Mouse (Mus musculus): ENCODE results near the gene Tmx2. TPM values are rescaled to one million over a fixed set of nuclear protein-coding genes. Genes with fewer than 3 reads are reported as not detected.

Gene Tmx2
- total RNA-seq, 1 experiment from 2014 or later: 48.9 TPM

- ATAC-seq (replicated peaks in 1 of 2; ENCODE audit: insufficient read depth in 1 of 2, low FRiP score in 2 of 2, low TSS enrichment in 1 of 2, low read depth in 1 of 2, poor library complexity in 2 of 2, severe bottlenecking in 2 of 2): peak; percentile 89 to 94
These were observed 28.3 kb downstream of the Tmx2 start, which contains the start of gene Ctnnd1 for GRCm38 (mm10) chr2:84650464-84651195. Gene Ctnnd1 (minus strand): TSS chr2:84650765.

GRCm38 (mm10) chr2:84649674-84650073, 29.3 kb downstream of the Tmx2 start:
- ATAC-seq (replicated peaks in 1 of 2; ENCODE audit: insufficient read depth in 1 of 2, low FRiP score in 2 of 2, low TSS enrichment in 1 of 2, low read depth in 1 of 2, poor library complexity in 2 of 2, severe bottlenecking in 2 of 2): peak; percentile 36 to 42; a peak in 1 of 4 replicates

- no peak for ATAC-seq (replicated peaks in 1 of 2; ENCODE audit: insufficient read depth in 1 of 2, low FRiP score in 2 of 2, low TSS enrichment in 1 of 2, low read depth in 1 of 2, poor library complexity in 2 of 2, severe bottlenecking in 2 of 2)
These were observed 30.6 kb downstream of the Tmx2 start for GRCm38 (mm10) chr2:84648369-84648768.

- no peak for ATAC-seq (replicated peaks in 1 of 2; ENCODE audit: insufficient read depth in 1 of 2, low FRiP score in 2 of 2, low TSS enrichment in 1 of 2, low read depth in 1 of 2, poor library complexity in 2 of 2, severe bottlenecking in 2 of 2)
These were observed 31.8 kb downstream of the Tmx2 start for GRCm38 (mm10) chr2:84647051-84647568.

GRCm38 (mm10) chr2:84646138-84646537, 32.8 kb downstream of the Tmx2 start:
- no peak for ATAC-seq (replicated peaks in 1 of 2; ENCODE audit: insufficient read depth in 1 of 2, low FRiP score in 2 of 2, low TSS enrichment in 1 of 2, low read depth in 1 of 2, poor library complexity in 2 of 2, severe bottlenecking in 2 of 2)

- no peak for ATAC-seq (replicated peaks in 1 of 2; ENCODE audit: insufficient read depth in 1 of 2, low FRiP score in 2 of 2, low TSS enrichment in 1 of 2, low read depth in 1 of 2, poor library complexity in 2 of 2, severe bottlenecking in 2 of 2)
These were observed 38.1 kb downstream of the Tmx2 start for GRCm38 (mm10) chr2:84640833-84641232.

GRCm38 (mm10) chr2:84638428-84639220, 40.3 kb downstream of the Tmx2 start:
- ATAC-seq (replicated peaks in 1 of 2; ENCODE audit: insufficient read depth in 1 of 2, low FRiP score in 2 of 2, low TSS enrichment in 1 of 2, low read depth in 1 of 2, poor library complexity in 2 of 2, severe bottlenecking in 2 of 2): no peak; a peak in 1 of 4 replicates

GRCm38 (mm10) chr2:84637452-84638165, 41.3 kb downstream of the Tmx2 start:
- ATAC-seq (replicated peaks in 1 of 2; ENCODE audit: insufficient read depth in 1 of 2, low FRiP score in 2 of 2, low TSS enrichment in 1 of 2, low read depth in 1 of 2, poor library complexity in 2 of 2, severe bottlenecking in 2 of 2): no peak

- no peak for ATAC-seq (replicated peaks in 1 of 2; ENCODE audit: insufficient read depth in 1 of 2, low FRiP score in 2 of 2, low TSS enrichment in 1 of 2, low read depth in 1 of 2, poor library complexity in 2 of 2, severe bottlenecking in 2 of 2)
These were observed 42.7 kb downstream of the Tmx2 start for GRCm38 (mm10) chr2:84636231-84636741.

GRCm38 (mm10) chr2:84635611-84636010, 43.3 kb downstream of the Tmx2 start:
- peak in 1 of 2 experiments; percentile 32; a peak in 2 of 4 replicates for ATAC-seq (replicated peaks in 1 of 2; ENCODE audit: insufficient read depth in 1 of 2, low FRiP score in 2 of 2, low TSS enrichment in 1 of 2, low read depth in 1 of 2, poor library complexity in 2 of 2, severe bottlenecking in 2 of 2)

GRCm38 (mm10) chr2:84634934-84635482, 43.9 kb downstream of the Tmx2 start:
- ATAC-seq (replicated peaks in 1 of 2; ENCODE audit: insufficient read depth in 1 of 2, low FRiP score in 2 of 2, low TSS enrichment in 1 of 2, low read depth in 1 of 2, poor library complexity in 2 of 2, severe bottlenecking in 2 of 2): no peak

GRCm38 (mm10) chr2:84634006-84634405, 44.9 kb downstream of the Tmx2 start:
- ATAC-seq (replicated peaks in 1 of 2; ENCODE audit: insufficient read depth in 1 of 2, low FRiP score in 2 of 2, low TSS enrichment in 1 of 2, low read depth in 1 of 2, poor library complexity in 2 of 2, severe bottlenecking in 2 of 2): no peak

GRCm38 (mm10) chr2:84632999-84633398, 45.9 kb downstream of the Tmx2 start:
- ATAC-seq (replicated peaks in 1 of 2; ENCODE audit: insufficient read depth in 1 of 2, low FRiP score in 2 of 2, low TSS enrichment in 1 of 2, low read depth in 1 of 2, poor library complexity in 2 of 2, severe bottlenecking in 2 of 2): peak in 1 of 2 experiments; percentile 33; a peak in 1 of 4 replicates

- no peak for ATAC-seq (replicated peaks in 1 of 2; ENCODE audit: insufficient read depth in 1 of 2, low FRiP score in 2 of 2, low TSS enrichment in 1 of 2, low read depth in 1 of 2, poor library complexity in 2 of 2, severe bottlenecking in 2 of 2)
These were observed 46.9 kb downstream of the Tmx2 start for GRCm38 (mm10) chr2:84632001-84632400.

GRCm38 (mm10) chr2:84627036-84627435, 51.9 kb downstream of the Tmx2 start:
- no peak for ATAC-seq (replicated peaks in 1 of 2; ENCODE audit: insufficient read depth in 1 of 2, low FRiP score in 2 of 2, low TSS enrichment in 1 of 2, low read depth in 1 of 2, poor library complexity in 2 of 2, severe bottlenecking in 2 of 2)

- ATAC-seq (replicated peaks in 1 of 2; ENCODE audit: insufficient read depth in 1 of 2, low FRiP score in 2 of 2, low TSS enrichment in 1 of 2, low read depth in 1 of 2, poor library complexity in 2 of 2, severe bottlenecking in 2 of 2): no peak
These were observed 52.5 kb downstream of the Tmx2 start for GRCm38 (mm10) chr2:84626366-84626975.

GRCm38 (mm10) chr2:84624201-84624600, 54.7 kb downstream of the Tmx2 start:
- no peak for ATAC-seq (replicated peaks in 1 of 2; ENCODE audit: insufficient read depth in 1 of 2, low FRiP score in 2 of 2, low TSS enrichment in 1 of 2, low read depth in 1 of 2, poor library complexity in 2 of 2, severe bottlenecking in 2 of 2)
